In genomic region chr13:45262011-45262410, GRCm38 (mm10) we compare ENCODE assay signal across 13 mouse cellular contexts.
DNase-seq lines count a peak whose midpoint lies in the region; ATAC-seq and TF ChIP-seq lines count a peak whose summit lies in the region.
"Had no signal": no experiment of that assay in that cellular context is flagged by ENCODE, and none has a peak within 500 bp of the region (broad histone marks: within the 10 kb centered on the region; RNA-seq: fewer than 3 reads in every experiment).

No protein-coding gene starts in this region.

- no peaks in the 10 kb centered on the region for H3K79me2 ChIP-seq in liver, adult 2 months (ENCODE audit: control insufficient read depth, insufficient read depth, low read length)

- TF ChIP-seq POLR2A in liver, adult 2 months (IDR thresholded peaks at IDR 0.05; ENCODE audit: extremely low read depth, insufficient read depth, low read length): no peak
- TF ChIP-seq POLR2A in lung, adult 2 months (IDR thresholded peaks at IDR 0.05; ENCODE audit: borderline replicate concordance, extremely low read depth, low read depth, low read length): no peak

- H3K27me3 ChIP-seq in kidney, embryonic 16.5 days (ENCODE audit: insufficient read depth, low read length): no peaks in the 10 kb centered on the region
- H3K27me3 ChIP-seq in liver, adult 2 months (ENCODE audit: control insufficient read depth, insufficient read depth, low read length): peaks cover 12% of the 10 kb centered on the region
- H3K27me3 ChIP-seq: hindbrain, embryonic 13.5 days had no signal

- no peak overlapping the region for H3K4me3 ChIP-seq in kidney, embryonic 16.5 days (ENCODE audit: low read length)
- no peak overlapping the region for H3K4me3 ChIP-seq in liver, adult 2 months (ENCODE audit: insufficient read depth, low read depth, low read length)
- H3K4me3 ChIP-seq in lung, adult 2 months (replicated peaks; ENCODE audit: extremely low read depth, low read depth, low read length): no peak overlapping the region
- H3K4me3 ChIP-seq: hindbrain, embryonic 13.5 days had no signal

- H3K9ac ChIP-seq in kidney, embryonic 16.5 days (replicated peaks; ENCODE audit: low read length): no peak overlapping the region
- no peak overlapping the region for H3K9ac ChIP-seq in liver, adult 2 months (ENCODE audit: low read depth, low read length)
- H3K9ac ChIP-seq: hindbrain, embryonic 13.5 days had no signal

- DNase-seq in kidney, postnatal 14 days: peak; percentile 20
- peak; percentile 96 for DNase-seq in liver, adult 2 months (ENCODE audit: extremely low read depth, low read depth, low spot score)
- peak; percentile 34 for DNase-seq in lung, adult 2 months
- DNase-seq in mesoderm, embryonic 11.5 days (ENCODE audit: low read depth, low spot score): peak; percentile 53
- no peak for DNase-seq in MN1 (ENCODE audit: low spot score)
- DNase-seq: adrenal gland, adult 8-10 months; cerebellum, adult 9-10 months; heart, adult 18-20 months; thymus, adult 2 months had no signal

- H3K4me1 ChIP-seq in kidney, embryonic 16.5 days (ENCODE audit: insufficient read depth, low read length): peaks cover 3% of the 10 kb centered on the region; the same call in 1 of the 2 replicates
- no peaks in the 10 kb centered on the region for H3K4me1 ChIP-seq in liver, adult 2 months (ENCODE audit: control insufficient read depth, insufficient read depth, low read length)
- no peaks in the 10 kb centered on the region for H3K4me1 ChIP-seq in lung, adult 2 months (ENCODE audit: control insufficient read depth, insufficient read depth, low read length)
- H3K4me1 ChIP-seq: hindbrain, embryonic 13.5 days had no signal

- no peak for ATAC-seq in kidney, embryonic 16.5 days (ENCODE audit: low FRiP score, low TSS enrichment)
- no peak for ATAC-seq in megakaryocyte progenitor cell, adult 5-6 weeks (replicated peaks; ENCODE audit: poor library complexity)
- ATAC-seq in cerebellum, adult (ENCODE audit: insufficient number of reproducible peaks, low FRiP score, low TSS enrichment): no peak

- no peaks in the 10 kb centered on the region for H3K9me3 ChIP-seq in kidney, embryonic 16.5 days (ENCODE audit: low read length)
- H3K9me3 ChIP-seq: hindbrain, embryonic 13.5 days had no signal

- TF ChIP-seq CTCF in liver, adult 2 months (IDR thresholded peaks at IDR 0.05; ENCODE audit: low read depth, low read length): no peak
- TF ChIP-seq CTCF in lung, adult 2 months (IDR thresholded peaks at IDR 0.05; ENCODE audit: insufficient read depth, low read length): no peak

- WGBS in kidney, embryonic 16.5 days: 15% methylated on average over 5 of the region's 5 CpGs
- WGBS in liver, adult 2 months: 19% methylated on average over 5 of the region's 5 CpGs
- 31% methylated on average over 5 of the region's 5 CpGs for WGBS in lung, adult 2 months

- H3K36me3 ChIP-seq in kidney, embryonic 16.5 days (ENCODE audit: insufficient read depth, low read length): no peaks in the 10 kb centered on the region
- no peaks in the 10 kb centered on the region for H3K36me3 ChIP-seq in liver, adult 2 months (ENCODE audit: control insufficient read depth, insufficient read depth, low read length)
- H3K36me3 ChIP-seq: hindbrain, embryonic 13.5 days had no signal

- H3K4me2 ChIP-seq in kidney, embryonic 16.5 days (replicated peaks; ENCODE audit: low read depth, low read length): no peak overlapping the region
- H3K4me2 ChIP-seq: hindbrain, embryonic 13.5 days had no signal

- H3K27ac ChIP-seq in kidney, embryonic 16.5 days (ENCODE audit: low read length): no peak overlapping the region
- no peak overlapping the region for H3K27ac ChIP-seq in liver, adult 2 months (replicated peaks; ENCODE audit: insufficient read depth, low read depth, low read length)
- H3K27ac ChIP-seq: hindbrain, embryonic 13.5 days had no signal
